Mouse (Mus musculus): ENCODE data around the gene Csrp1.

Csrp1 gene

DNA sequence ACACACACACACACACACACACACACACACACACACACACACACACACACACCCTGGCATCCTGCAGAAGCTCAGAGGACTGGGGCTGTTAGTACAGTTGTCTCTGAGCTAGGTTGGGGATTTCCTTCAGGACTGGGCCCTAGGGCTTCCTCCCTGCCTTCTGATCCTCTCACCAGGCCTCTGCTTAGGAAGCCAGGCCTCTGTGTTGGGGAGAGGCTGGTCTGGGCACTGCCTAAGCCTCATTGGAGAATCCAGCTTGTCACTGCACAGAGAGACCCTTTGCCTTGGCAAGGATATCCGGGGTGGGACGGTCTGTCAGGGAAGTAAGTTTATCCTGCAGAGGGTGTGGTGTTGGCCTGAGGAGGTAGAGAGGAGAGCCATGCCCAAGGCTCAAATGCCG is 10.4 kb downstream of the Csrp1 start:
- in situ Hi-C loops (cut with MseI, MboI) = no loop called here

DNA sequence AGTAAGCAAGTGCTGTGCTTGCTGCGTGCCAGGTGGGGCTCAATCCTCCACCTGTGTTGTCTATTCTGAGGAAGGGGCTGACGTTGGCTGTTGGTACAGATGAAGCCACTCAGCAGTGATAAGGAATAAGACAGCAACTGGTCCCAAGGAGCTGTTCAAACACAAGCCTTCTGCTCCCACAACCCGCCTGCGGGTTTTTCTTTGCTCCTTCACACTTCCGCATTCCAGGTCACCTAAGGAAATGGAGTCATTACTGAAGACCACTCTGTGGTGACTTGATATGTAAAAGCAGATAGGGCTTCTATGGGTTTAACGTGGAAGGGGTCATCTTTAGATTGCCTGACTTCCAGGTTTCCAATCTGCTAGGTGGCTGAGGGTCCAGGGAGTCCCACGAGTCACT is 11.5 kb downstream of the Csrp1 start:
- in situ Hi-C loops (cut with MseI, MboI) = no loop called here

- in situ Hi-C loops (cut with MseI, MboI) = no loop called here
These were observed 12.2 kb downstream of the Csrp1 start for GRCm38 (mm10) chr1:135731897-135732684.

DNA sequence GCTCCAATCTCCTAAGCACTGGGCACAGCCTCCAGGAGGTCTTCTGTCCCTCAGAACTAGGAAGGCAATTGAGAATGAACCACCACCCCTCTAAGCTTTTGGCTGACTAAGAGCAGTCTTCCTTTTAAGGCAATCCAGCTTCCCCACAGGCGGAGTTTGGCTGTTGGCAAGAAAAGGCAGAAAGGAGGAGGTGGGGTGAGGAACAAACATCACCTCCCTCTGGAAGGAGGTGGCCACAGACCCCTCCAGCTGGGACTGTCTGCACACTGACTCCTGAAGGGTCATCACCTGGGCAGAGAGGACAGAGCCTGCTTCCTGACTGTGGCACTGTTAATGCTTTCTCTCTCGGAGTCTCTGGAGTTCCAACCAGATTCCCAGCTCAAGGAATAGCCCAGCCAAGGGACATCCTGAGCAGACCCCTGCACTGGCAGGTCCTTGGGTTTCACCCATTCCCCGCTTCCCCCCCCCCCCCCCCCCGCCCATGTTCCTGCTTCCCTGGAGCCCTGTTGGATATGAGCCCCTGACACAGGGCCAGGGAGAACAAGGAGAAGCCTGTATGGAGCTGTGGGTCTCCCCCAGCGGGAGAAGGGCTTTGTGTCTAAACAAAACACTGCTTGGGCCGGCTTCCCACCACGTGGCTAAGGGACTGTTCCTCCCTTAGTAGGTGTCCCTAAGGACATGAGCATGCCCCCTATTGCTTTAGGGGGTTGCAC is 14.5 kb downstream of the Csrp1 start:
- in situ Hi-C loops (cut with MseI, MboI) = no loop called here

DNA sequence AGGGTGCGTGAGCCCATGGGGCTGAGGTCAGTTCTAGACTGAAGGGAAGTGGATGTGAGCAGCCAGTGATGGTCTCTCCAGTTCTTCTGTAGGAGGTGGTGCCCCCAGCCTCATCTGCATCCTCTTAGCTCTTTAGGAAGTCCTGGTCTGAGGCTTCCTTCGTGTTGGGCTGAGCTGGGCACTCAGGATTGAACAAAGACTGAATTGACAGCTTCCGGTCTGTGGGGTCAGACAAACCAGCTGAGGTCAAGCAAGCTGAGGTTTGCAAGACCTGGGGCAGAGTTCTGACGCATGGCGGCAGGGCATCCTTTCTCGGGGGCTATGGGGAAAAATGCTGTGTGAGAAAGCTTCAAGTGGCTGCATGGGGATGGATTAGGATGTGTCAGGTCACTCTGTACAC is 15.6 kb downstream of the Csrp1 start:
- in situ Hi-C loops (cut with MseI, MboI) = no loop called here

DNA sequence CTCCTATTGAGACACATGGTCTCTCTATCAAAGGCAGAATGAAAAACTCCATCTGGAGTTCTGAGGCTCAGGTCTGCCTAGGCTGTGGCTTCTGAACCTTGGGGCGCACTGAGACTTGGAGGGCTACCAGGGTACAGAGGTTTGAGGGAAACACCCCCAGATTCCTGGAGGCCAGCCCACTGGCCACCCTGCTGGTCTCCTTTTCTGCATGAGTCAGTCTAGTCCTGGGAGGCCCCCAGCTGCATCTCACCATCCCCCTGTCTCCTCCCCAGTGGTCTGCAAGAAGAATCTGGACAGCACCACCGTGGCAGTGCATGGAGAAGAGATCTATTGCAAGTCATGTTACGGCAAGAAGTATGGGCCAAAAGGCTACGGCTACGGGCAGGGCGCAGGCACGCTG is 25.1 kb downstream of the Csrp1 start:
- in situ Hi-C loops (cut with MseI, MboI) = no loop called here

DNA sequence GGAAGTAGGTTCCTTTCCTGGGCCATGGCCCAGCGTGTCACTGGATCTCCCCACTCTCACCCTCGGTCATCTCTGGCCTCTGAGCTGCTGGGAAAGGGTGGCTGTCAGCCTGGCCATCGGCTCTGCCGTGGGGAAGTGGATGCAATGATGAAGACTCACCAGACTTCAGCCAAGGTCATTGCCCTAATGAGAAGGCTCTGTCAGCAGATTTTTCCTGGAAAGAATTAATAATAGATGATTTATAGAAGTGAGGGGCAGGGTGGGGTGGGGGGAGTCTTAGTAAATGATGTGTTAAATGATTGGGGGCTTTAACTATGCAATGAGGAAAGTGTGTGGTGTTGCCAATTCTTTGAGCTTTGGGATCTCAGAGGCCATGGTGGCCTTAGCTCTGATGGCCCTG is 26.4 kb downstream of the Csrp1 start:
- in situ Hi-C loops (cut with MseI, MboI) = no loop called here

- in situ Hi-C loops (cut with MseI, MboI) = loop anchor here (5.0 kb wide), 2 partner anchors 34 to 36 kb away; no protein-coding TSS in a partner anchor
These were observed 33.0 kb downstream of the Csrp1 start for GRCm38 (mm10) chr1:135752737-135753348.

DNA sequence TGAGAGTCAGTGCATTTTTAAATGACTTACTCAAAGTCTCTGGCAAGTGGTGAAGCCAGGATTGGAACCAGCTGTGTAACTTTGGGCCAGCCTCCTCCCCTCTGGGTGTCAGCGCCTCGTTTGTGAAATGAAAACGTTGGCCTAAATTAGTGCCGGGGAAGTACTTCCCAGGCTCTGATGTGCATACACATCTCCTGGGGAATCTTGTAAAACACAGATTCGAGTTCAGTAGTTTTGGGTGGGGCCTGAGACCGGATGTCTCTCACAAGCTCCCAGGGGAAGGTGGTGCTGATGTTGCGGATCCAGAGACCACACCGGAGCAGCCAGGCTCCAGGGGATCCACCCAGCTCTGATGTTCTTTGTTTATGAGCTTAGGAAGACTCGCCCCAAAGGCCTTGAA is 35.4 kb downstream of the Csrp1 start:
- in situ Hi-C loops (cut with MseI, MboI) = no loop called here

DNA sequence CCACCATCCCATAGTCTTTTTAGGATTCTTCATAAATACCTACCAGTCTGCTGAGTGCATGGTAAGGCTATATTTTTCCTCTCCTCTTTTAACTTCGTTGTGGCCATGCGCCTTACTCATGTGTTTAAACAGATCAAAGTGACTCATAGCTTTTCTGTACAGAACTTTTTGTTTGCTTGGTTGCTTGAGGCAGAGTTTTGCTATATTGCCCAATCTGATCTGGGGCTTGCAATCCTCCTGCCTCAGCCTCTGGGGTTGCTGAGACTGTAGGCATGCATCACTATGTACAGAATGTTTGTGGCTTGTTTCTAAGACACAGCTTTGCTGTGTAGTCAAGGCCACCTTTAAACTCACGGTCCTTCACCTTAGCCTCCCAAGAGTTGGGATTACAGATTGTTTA is 36.1 kb downstream of the Csrp1 start:
- in situ Hi-C loops (cut with MseI, MboI) = no loop called here

GRCm38 (mm10) chr1:135757287-135757686 is 37.4 kb downstream of the Csrp1 start:
- in situ Hi-C loops (cut with MseI, MboI) = no loop called here

GRCm38 (mm10) chr1:135759685-135760084 is 39.8 kb downstream of the Csrp1 start:
- in situ Hi-C loops (cut with MseI, MboI) = no loop called here

DNA sequence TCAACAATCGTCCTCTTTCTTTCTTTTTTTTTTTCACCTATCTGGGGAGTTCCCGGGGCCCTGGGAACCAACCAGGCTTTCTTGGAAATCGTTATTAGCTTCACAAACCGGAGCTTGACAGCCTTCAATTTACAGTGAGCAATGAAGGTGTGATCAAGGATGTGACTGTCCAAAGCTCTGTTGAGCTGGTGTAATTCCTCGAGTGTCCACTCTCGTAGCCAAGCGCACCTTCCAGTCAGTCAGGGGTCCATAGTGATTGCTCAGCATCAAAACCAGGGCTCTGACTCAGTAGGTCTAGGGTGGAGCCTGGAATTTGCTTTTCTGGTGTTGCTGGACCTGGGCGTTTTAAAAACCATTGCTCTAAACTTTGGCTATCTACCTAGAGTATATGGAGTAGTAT is 40.4 kb downstream of the Csrp1 start:
- in situ Hi-C loops (cut with MseI, MboI) = no loop called here

GRCm38 (mm10) chr1:135761728-135762127 is 41.9 kb downstream of the Csrp1 start:
- in situ Hi-C loops (cut with MseI, MboI) = no loop called here

DNA sequence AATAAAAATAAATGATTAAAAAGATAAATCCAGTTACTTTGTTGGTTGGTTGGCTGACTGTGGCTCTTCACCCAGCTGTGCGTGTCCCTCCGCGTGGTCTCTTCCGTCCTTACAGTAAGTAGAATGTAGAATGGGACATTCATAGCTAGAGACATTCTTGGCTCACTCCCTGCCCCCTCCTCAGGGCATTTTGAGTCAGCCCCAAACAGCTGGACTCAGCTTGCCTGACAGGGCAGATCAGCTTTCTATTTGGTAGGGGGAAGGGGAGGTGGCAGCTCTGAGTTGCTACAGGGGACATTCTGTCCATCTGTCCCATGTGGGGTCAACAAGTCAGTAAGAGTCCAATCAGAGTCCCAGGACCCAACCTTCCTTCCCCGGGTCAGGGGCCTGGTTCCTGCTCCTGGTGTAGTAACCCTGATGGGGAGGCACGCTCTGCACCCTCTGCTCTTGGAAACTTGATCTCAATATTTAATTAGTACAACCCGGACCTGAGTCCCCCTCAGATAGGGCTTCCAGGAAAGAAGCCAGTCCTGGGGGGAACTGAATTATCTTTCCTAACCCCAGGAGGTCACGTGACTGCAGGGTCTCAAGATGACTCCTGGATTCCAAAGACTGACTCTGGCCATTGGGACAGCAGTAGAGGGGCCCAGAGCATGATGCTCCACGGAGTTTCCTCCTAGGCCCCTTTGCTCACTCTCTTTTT is 43.8 kb downstream of the Csrp1 start:
- in situ Hi-C loops (cut with MseI, MboI) = no loop called here

DNA sequence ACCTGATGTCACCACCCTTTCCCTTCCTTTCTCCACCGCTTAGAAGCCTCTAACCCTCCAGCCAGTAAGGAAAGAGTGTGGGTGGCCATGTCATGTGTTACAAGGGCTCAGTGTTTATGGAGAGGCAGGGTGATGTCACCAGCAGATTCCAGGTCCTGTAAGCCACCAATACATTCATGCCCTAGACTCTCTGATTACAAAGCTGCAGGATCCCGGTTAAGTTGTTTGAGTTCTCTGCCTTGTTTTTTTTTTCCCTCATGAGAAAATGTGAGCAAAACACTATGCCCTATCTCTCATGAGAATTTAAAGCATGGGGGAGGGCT is 44.3 kb downstream of the Csrp1 start:
- in situ Hi-C loops (cut with MseI, MboI) = no loop called here

- in situ Hi-C loops (cut with MseI, MboI) = no loop called here
These were observed 46.1 kb downstream of the Csrp1 start, which contains the start of gene Phlda3 for GRCm38 (mm10) chr1:135765645-135766591. Phlda3 (plus strand) TSS chr1:135766119.

GRCm38 (mm10) chr1:135766592-135767306 is 46.9 kb downstream of the Csrp1 start:
- in situ Hi-C loops (cut with MseI, MboI) = no loop called here

DNA sequence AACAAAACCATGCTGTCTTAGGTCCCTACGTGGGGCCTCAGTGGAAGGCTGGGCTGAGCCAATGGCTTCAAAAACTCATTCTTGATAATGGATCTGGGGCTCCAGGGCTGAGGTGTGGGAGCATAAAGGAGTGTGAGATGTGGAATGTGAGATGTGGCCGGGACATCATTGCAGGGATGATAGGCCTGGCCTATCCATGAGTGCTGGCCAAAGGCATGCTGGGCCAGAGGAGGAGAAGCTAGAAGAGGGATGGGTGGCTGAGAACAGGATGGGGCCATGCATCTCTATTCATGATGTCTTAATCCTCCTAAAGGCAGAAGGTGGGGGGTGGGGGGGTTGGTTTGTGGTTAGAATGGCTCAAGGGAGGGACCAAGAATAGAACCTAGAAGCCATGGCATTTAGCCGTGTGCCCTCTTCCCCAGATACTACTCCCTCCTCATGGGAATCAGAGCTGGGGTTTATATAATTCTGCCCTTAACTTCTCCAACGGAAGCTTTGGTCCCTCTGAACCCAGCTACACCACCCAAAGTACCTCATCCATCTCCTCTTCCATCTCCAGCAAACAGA is 47.5 kb downstream of the Csrp1 start:
- in situ Hi-C loops (cut with MseI, MboI) = no loop called here

DNA sequence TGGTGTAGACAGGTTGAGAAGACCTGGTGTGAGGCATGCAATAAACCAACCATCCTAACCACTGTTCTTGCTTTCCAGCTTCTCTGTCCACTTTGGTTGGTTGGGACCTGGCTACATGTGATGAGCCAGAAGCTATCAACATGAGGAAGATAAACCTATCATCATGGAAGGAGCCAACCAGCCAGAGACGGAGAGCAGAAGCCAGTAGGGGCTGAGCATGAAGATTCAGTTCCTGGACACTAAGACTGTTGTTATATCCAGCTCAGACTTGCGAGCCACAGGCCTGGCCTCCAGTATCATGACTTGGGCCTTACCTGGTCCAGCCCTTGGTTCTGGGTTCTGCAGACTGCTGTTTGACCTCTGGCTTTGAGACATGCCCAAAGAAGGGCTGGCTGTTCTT is 48.5 kb downstream of the Csrp1 start:
- in situ Hi-C loops (cut with MseI, MboI) = no loop called here
